Mouse (Mus musculus): Measurements from ENCODE around the gene Ddc.

GRCm38 (mm10) chr11:11828761-11829160 is 69.2 kb downstream of the Ddc start:
- TF ChIP-seq CTCF (IDR thresholded peaks at IDR 0.05 in 2 of 3, conservative IDR thresholded peaks at IDR 0.05 in 1 of 3; ENCODE audit: control insufficient read depth in 1 of 3, insufficient read depth in 1 of 3, low read depth in 2 of 3, low read length in 3 of 3, poor library complexity in 1 of 3, severe bottlenecking in 1 of 3) (no peak), MYC (IDR thresholded peaks at IDR 0.05; ENCODE audit: low read depth, low read length) (no peak), ELF1 (IDR thresholded peaks at IDR 0.05; ENCODE audit: low read depth, low read length) (no peak), NELFE (IDR thresholded peaks at IDR 0.05; ENCODE audit: low read depth, low read length) (no peak), KAT2A (conservative IDR thresholded peaks at IDR 0.05; ENCODE audit: low read depth, low read length) (no peak), MAX (IDR thresholded peaks at IDR 0.05; ENCODE audit: low read length) (no peak), USF2 (IDR thresholded peaks at IDR 0.05; ENCODE audit: borderline replicate concordance in 1 of 2, insufficient read depth in 1 of 2, low read depth in 1 of 2, low read length in 2 of 2) (no peak), ETS1 (IDR thresholded peaks at IDR 0.05; ENCODE audit: low read depth, low read length) (no peak), ZMIZ1 (IDR thresholded peaks at IDR 0.05; ENCODE audit: low read depth, low read length) (no peak), POLR2A (IDR thresholded peaks at IDR 0.05; ENCODE audit: control insufficient read depth in 1 of 2, insufficient read depth in 1 of 2, low read depth in 1 of 2, low read length in 2 of 2, poor library complexity in 1 of 2) (no peak), NRF1 (IDR thresholded peaks at IDR 0.05; ENCODE audit: insufficient read depth, low read depth, low read length, poor library complexity, severe bottlenecking) (no peak)

All from MEL (cell line).